Mouse (Mus musculus): ENCODE data around the gene Plvap.

DNA sequence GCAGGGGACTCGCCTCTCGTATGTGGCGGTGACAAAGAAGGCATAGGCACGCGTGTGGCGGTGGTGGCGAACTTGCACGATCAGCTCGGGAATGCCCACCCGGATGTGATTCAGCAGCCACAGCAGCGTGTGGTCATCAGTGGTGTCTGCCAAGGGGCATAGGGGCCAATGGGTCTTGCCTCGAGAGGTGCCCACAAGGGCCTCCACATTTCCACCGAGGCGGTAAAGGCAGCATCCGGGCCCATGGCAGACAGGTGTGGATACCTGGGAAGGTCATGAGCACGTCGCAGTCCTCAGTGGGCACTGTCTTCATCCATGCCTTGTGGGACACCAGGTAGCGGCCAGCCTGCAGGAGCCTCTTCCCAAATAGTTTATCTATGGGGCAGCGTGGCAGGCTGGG is 26.8 kb downstream of the Plvap start:
- no peak for TF ChIP-seq CTCF (IDR thresholded peaks at IDR 0.05)
- no peak for TF ChIP-seq EP300 (IDR thresholded peaks at IDR 0.05; ENCODE audit: insufficient read depth, low read depth, low read length)
